In the genomic region with DNA sequence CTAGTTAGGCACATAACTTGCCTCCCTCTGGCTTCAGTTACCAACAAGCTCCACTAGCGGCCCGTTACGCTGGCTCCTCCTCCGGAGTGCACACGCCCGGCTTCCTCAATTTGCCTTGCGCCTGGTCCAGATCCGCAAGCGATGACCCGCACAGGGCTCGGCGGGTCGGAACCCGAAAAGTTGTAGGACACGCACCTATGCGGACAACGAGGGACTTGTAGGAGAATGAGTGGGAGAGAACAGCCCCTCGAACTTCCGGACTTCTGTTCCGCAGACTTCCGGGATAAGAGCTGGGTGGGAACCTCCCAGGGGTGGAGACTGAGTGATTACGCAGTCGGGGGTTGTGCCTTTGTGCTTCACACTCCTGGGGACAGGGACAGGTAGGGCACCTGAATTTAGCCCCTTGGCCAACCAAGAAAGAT, we compare ENCODE assay signal across 8 mouse cellular contexts. TPM values are rescaled to one million over a fixed set of nuclear protein-coding genes. Genes with fewer than 3 reads are reported as not detected.
DNase-seq lines count a peak whose midpoint lies in the region; ATAC-seq and TF ChIP-seq lines count a peak whose summit lies in the region.

A gene (minus strand): TSS at position 305 of the 422 bp plus-strand sequence.

- H3ac ChIP-seq in C2C12 (ENCODE audit: control insufficient read depth, insufficient read length, low read depth), result peak within 1 kb of the TSS; percentile 77

- H3K36me3 ChIP-seq in C2C12 (ENCODE audit: control insufficient read depth, insufficient read depth), result peaks cover 32% of the 10 kb centered on the region
- H3K36me3 ChIP-seq in kidney, embryonic 14.5 days (ENCODE audit: control insufficient read depth, insufficient read depth, low read length), result peaks cover 30% of the 10 kb centered on the region
- H3K36me3 ChIP-seq in limb, embryonic 15.5 days, result peaks cover 33% of the 10 kb centered on the region
- H3K36me3 ChIP-seq in midbrain, postnatal 0 days (ENCODE audit: insufficient read depth, low read length), result peaks cover 22% of the 10 kb centered on the region

- peaks cover 24% of the 10 kb centered on the region for H3K4me1 ChIP-seq in bone marrow macrophage, adult 2 months (ENCODE audit: control insufficient read depth, insufficient read depth, low read length)
- H3K4me1 ChIP-seq in embryonic fibroblast, embryonic 13.5 days (ENCODE audit: control insufficient read depth, insufficient read depth, low read length), result peaks cover 4% of the 10 kb centered on the region; the same call in 1 of the 2 replicates
- peaks cover 9% of the 10 kb centered on the region for H3K4me1 ChIP-seq in kidney, embryonic 14.5 days (ENCODE audit: control insufficient read depth, insufficient read depth, low read length)
- H3K4me1 ChIP-seq in limb, embryonic 15.5 days, result peaks cover 22% of the 10 kb centered on the region
- peaks cover 8% of the 10 kb centered on the region for H3K4me1 ChIP-seq in midbrain, postnatal 0 days (ENCODE audit: insufficient read depth, low read length)

- peak within 1 kb of the TSS; percentile 97 for H3K27ac ChIP-seq in bone marrow macrophage, adult 2 months (ENCODE audit: insufficient read depth, low read depth, low read length)
- H3K27ac ChIP-seq in embryonic fibroblast, embryonic 13.5 days (ENCODE audit: insufficient read depth, low read length), result peak within 1 kb of the TSS; percentile 39
- peak within 1 kb of the TSS; percentile 60 for H3K27ac ChIP-seq in kidney, embryonic 14.5 days (ENCODE audit: low read depth, low read length)
- H3K27ac ChIP-seq in limb, embryonic 15.5 days, result peak within 1 kb of the TSS; percentile 82
- H3K27ac ChIP-seq in midbrain, postnatal 0 days (ENCODE audit: low read depth, low read length), result peak within 1 kb of the TSS; percentile 62

- no peak for TF ChIP-seq POLR2A in bone marrow macrophage, adult 2 months (IDR thresholded peaks at IDR 0.05; ENCODE audit: borderline replicate concordance, low read depth, low read length)
- TF ChIP-seq POLR2A in embryonic fibroblast, embryonic 13.5 days (IDR thresholded peaks at IDR 0.05; ENCODE audit: low read depth, low read length), result peak; percentile 81

- peak; percentile 94 for ATAC-seq in kidney, embryonic 14.5 days (ENCODE audit: low FRiP score, low TSS enrichment)
- peak; percentile 85 for ATAC-seq in limb, embryonic 15.5 days (ENCODE audit: insufficient number of reproducible peaks, low FRiP score, low TSS enrichment, low read depth)
- ATAC-seq in midbrain, postnatal 0 days (ENCODE audit: low FRiP score), result peak; percentile 83

- TF ChIP-seq CTCF in C2C12 (IDR thresholded peaks at IDR 0.05; ENCODE audit: control insufficient read depth, insufficient read depth, insufficient read length), result no peak
- no peak for TF ChIP-seq CTCF in bone marrow macrophage, adult 2 months (IDR thresholded peaks at IDR 0.05; ENCODE audit: low read depth, low read length)
- no peak for TF ChIP-seq CTCF in embryonic fibroblast, embryonic 13.5 days (IDR thresholded peaks at IDR 0.05; ENCODE audit: borderline replicate concordance, insufficient read depth, low read length)
- peak; percentile 29; the same call in 1 of the 2 replicates for TF ChIP-seq CTCF in midbrain, postnatal 0 days (IDR thresholded peaks at IDR 0.05)

- H3K9me3 ChIP-seq in kidney, embryonic 14.5 days (ENCODE audit: control insufficient read depth, low read length), result no peaks in the 10 kb centered on the region
- H3K9me3 ChIP-seq in limb, embryonic 15.5 days, result no peaks in the 10 kb centered on the region
- no peaks in the 10 kb centered on the region for H3K9me3 ChIP-seq in midbrain, postnatal 0 days (ENCODE audit: low read length)

- peaks cover 6% of the 10 kb centered on the region for H3K79me3 ChIP-seq in C2C12 (ENCODE audit: low read depth)

- peak within 1 kb of the TSS; percentile 68 for H3K9ac ChIP-seq in kidney, embryonic 14.5 days (ENCODE audit: low read depth, low read length)
- H3K9ac ChIP-seq in limb, embryonic 15.5 days, result peak within 1 kb of the TSS; percentile 35
- peak within 1 kb of the TSS; percentile 59 for H3K9ac ChIP-seq in midbrain, postnatal 0 days (replicated peaks; ENCODE audit: low read length, poor library complexity, severe bottlenecking)

- no peaks in the 10 kb centered on the region for H3K27me3 ChIP-seq in C2C12 (ENCODE audit: control insufficient read depth, insufficient read depth, insufficient read length)
- H3K27me3 ChIP-seq in kidney, embryonic 14.5 days (ENCODE audit: control insufficient read depth, insufficient read depth, low read length), result no peaks in the 10 kb centered on the region
- no peaks in the 10 kb centered on the region for H3K27me3 ChIP-seq in limb, embryonic 15.5 days
- H3K27me3 ChIP-seq in midbrain, postnatal 0 days (ENCODE audit: insufficient read depth, low read length), result no peaks in the 10 kb centered on the region

- H3K4me3 ChIP-seq in C2C12 (ENCODE audit: insufficient read depth, poor library complexity, severe bottlenecking), result peak within 1 kb of the TSS; percentile 63
- H3K4me3 ChIP-seq in bone marrow macrophage, adult 2 months (ENCODE audit: insufficient read depth, low read length), result peak within 1 kb of the TSS; percentile 78
- H3K4me3 ChIP-seq in embryonic fibroblast, embryonic 13.5 days (ENCODE audit: insufficient read depth, low read length), result peak within 1 kb of the TSS; percentile 76
- peak within 1 kb of the TSS; percentile 62 for H3K4me3 ChIP-seq in kidney, embryonic 14.5 days (ENCODE audit: low read length)
- H3K4me3 ChIP-seq in limb, embryonic 15.5 days, result peak within 1 kb of the TSS; percentile 61
- H3K4me3 ChIP-seq in midbrain, postnatal 0 days (ENCODE audit: low read depth, low read length), result peak within 1 kb of the TSS; percentile 68

- WGBS in kidney, embryonic 14.5 days, result 0% methylated on average over 23 of the region's 23 CpGs
- under 1% methylated on average over 23 of the region's 23 CpGs for WGBS in limb, embryonic 15.5 days
- WGBS in midbrain, postnatal 0 days, result under 1% methylated on average over 23 of the region's 23 CpGs

- peak within 1 kb of the TSS; percentile 77 for H3K4me2 ChIP-seq in kidney, embryonic 14.5 days (replicated peaks; ENCODE audit: low read depth, low read length)
- peak within 1 kb of the TSS; percentile 72 for H3K4me2 ChIP-seq in limb, embryonic 15.5 days
- peak within 1 kb of the TSS; percentile 68 for H3K4me2 ChIP-seq in midbrain, postnatal 0 days (ENCODE audit: low read depth, low read length, poor library complexity, severe bottlenecking)

- peak; percentile 85 for DNase-seq in heart, adult 9 months (ENCODE audit: low spot score in 2 of 2)
- DNase-seq in midbrain, postnatal 0 days (ENCODE audit: low spot score), result peak; percentile 78
- DNase-seq in spleen, postnatal 14 days (ENCODE audit: low spot score in 2 of 2), result peak; percentile 57 to 65

- peaks cover 20% of the 10 kb centered on the region for H3K79me2 ChIP-seq in C2C12 (ENCODE audit: control insufficient read depth, insufficient read depth)

TF ChIP-seq in C2C12, 6 proteins besides CTCF, POLR2A, EP300 and RAD21:
- TF ChIP-seq MYOD1 (IDR thresholded peaks at IDR 0.05; ENCODE audit: control insufficient read depth, insufficient read length, low read depth) (no peak), CEBPB (IDR thresholded peaks at IDR 0.05; ENCODE audit: low read depth) (peak; percentile 16)

RNA-seq across cellular contexts. Expression of the gene that starts here (rescaled TPM):
- 23.8 TPM for polyA plus RNA-seq in C2C12 (2012; fragmentation: generic; extraction: Trizol)
- 67.2 and 67.9 TPM in 2 replicates for polyA plus RNA-seq in bone marrow macrophage, adult 2 months (2012; ENCODE audit: insufficient read depth, insufficient read length, missing spikeins)
- 30.5 and 33.9 TPM in 2 replicates for polyA plus RNA-seq in embryonic fibroblast, embryonic 13.5 days (2011; ENCODE audit: insufficient read length, low read depth, missing spikeins)
- 24.5 and 33.0 TPM in 2 replicates for polyA plus RNA-seq in kidney, embryonic 14.5 days (2014; fragmentation: Nextera tagmentation; extraction: Ambion mirVana)
- polyA plus RNA-seq in limb, embryonic 15.5 days (2015; fragmentation: Nextera tagmentation; extraction: Ambion mirVana), result 43.4 and 44.7 TPM in 2 replicates
- total RNA-seq in midbrain, postnatal 0 days (2014; rRNA removed), result 26.5 and 29.1 TPM in 2 replicates
- polyA plus RNA-seq in midbrain, postnatal 0 days (2015; fragmentation: Nextera tagmentation; extraction: Ambion mirVana), result 18.7 and 20.9 TPM in 2 replicates

Comparison
In these comparisons a context has a peak if more than half of its experiments do, and no peak if none do; other contexts are left out.
1. Peak in every context shown above with its lines: DNase-seq, ATAC-seq, H3K4me3 ChIP-seq and H3K27ac ChIP-seq.
2. H3K27ac ChIP-seq: peak in every context shown above with its lines; median percentile 97 in bone marrow macrophage, adult 2 months; 82 in limb, embryonic 15.5 days; 62 in midbrain, postnatal 0 days; 60 in kidney, embryonic 14.5 days; 39 in embryonic fibroblast, embryonic 13.5 days.